Mouse (Mus musculus): ENCODE measurements around the gene Ins1. TPM values are rescaled to one million over a fixed set of nuclear protein-coding genes. Genes with fewer than 3 reads are reported as not detected.

The Ins1 gene
- total RNA-seq (2014; fragmentation: Nextera tagmentation) (not detected in 2 replicates), total RNA-seq (2017) (not detected in 2 replicates)

DNA sequence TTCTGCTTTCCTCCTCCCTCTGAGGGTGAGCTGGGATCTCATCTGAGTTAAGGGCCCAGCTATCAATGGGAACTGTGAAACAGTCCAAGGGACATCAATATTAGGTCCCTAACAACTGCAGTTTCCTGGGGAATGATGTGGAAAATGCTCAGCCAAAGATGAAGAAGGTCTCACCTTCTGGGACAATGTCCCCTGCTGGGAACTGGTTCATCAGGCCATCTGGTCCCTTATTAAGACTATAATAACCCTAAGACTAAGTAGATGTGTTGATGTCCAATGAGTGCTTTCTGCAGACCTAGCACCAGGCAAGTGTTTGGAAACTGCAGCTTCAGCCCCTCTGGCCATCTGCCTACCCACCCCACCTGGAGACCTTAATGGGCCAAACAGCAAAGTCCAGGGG, at the start of gene Ins1:
Gene Ins1 (plus strand): TSS at position 301 of the 400 bp plus-strand sequence.
- no peak for ATAC-seq (replicated peaks; ENCODE audit: poor library complexity, severe bottlenecking)

Data from granulocyte monocyte progenitor cell, adult 5-6 weeks (primary cell).